Mouse (Mus musculus): ENCODE measurements around the gene Dact1.

The Dact1 gene

DNA sequence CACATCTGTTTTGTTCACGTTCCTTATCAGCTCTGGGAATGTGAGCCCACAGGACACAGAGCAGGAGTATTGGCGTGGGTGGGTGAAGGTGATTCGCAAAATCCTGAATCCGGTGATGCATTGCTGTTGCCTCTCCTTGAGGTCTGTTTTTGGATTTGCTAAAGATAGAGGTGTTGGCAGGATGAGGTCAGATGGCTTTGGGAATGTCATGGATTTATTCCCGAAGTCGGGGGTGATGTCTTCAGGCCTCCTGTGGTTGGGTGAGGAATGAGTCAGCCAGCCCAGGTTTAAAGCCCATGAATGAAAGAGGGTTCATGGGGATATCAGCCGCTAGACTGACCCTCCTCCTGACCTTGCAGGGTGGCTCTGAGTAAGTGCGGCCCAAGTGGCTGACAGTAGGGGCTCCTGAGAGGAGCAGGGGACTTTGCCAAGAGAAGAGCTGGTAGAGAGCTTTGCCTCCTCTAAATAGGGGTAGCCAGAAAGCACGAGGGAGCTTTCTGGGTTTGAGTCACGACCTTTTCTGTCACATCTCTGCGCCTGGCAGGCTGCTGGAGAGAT is 27.4 kb downstream of the Dact1 start:
- no peak for DNase-seq (ENCODE audit: extremely low read depth, low read depth, low spot score)

- DNase-seq (ENCODE audit: extremely low read depth, low read depth, low spot score) = no peak
Observed at GRCm38 (mm10) chr12:71337896-71338463, 28.3 kb downstream of the Dact1 start.

DNA sequence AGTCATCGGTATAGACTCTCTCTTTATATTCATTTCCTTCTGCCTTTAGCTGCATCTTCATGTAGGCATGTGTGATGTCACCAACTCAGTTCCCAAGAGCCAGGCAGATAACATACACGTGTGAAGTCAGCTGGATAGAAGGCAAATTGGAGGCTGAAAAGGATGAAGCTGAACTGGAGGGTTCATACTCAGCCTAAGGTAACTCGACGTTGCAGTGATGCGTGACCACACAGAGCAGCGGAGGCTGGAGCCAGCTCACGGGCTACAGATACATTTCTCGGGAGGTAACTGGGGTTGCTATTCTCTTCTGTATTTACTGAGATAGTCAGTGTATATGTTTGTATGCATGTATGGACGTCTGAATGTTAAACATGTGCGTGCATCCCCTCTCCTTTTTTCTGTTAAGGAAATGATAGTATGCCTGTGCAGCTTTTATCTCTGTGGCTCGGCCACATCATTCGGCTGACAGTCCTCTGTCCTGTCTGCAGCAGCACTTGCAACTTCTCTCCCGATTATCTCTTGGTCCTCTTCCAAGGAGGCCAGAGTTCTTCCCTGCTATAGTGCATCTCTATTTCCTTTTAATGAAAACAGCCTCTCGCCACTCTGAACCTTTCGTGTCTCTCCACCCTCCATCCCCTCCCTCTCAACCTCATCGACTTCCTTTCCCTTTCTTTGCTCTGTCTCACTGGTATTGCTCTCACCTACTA is 29.6 kb downstream of the Dact1 start:
- no peak for DNase-seq (ENCODE audit: extremely low read depth, low read depth, low spot score)

GRCm38 (mm10) chr12:71342397-71342796 is 32.7 kb downstream of the Dact1 start:
- DNase-seq (ENCODE audit: extremely low read depth, low read depth, low spot score) = no peak

- no peak for DNase-seq (ENCODE audit: extremely low read depth, low read depth, low spot score)
Observed at GRCm38 (mm10) chr12:71345471-71345870, 35.8 kb downstream of the Dact1 start.

DNA sequence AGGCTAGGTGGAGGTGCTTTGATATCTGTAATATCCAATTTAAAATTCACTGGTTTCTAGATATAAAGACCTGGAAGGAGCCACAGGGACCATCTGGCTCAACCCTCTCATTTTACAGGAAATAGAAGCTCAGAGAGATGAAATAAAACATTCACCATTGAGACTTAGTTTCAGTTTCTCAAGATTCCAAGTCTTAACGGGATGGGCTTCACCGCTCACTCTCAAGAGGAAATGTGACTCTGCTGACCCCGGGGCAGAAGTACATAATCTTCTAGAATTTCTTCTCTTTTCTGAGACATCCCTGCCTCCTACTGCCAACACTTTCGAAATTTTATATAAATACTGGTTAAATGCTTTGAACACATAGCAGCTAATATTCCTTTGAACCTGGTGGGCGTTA is 36.4 kb downstream of the Dact1 start:
- no peak for DNase-seq (ENCODE audit: extremely low read depth, low read depth, low spot score)

GRCm38 (mm10) chr12:71348401-71348896 is 38.8 kb downstream of the Dact1 start:
- no peak for DNase-seq (ENCODE audit: extremely low read depth, low read depth, low spot score)

DNA sequence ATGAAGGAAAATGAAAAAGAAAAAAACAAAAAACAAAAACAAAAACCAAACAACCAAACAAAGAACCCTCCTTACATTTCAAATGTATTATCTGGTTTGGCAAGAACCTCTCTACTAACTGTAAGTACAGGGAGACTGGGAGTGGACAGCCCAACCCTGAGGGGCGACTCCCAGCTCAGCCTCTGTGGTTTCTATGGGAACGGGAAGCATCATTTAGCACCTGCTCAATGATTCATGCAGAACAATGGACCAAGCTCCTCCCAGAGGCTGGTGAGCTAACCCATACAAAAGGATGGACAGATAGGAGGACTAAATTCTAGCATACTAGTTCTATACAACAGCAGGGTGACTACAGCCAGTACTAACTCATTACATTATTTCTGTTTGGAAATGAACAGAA is 40.4 kb downstream of the Dact1 start:
- DNase-seq (ENCODE audit: extremely low read depth, low read depth, low spot score) = no peak

- no peak for DNase-seq (ENCODE audit: extremely low read depth, low read depth, low spot score)
Observed at GRCm38 (mm10) chr12:71354656-71355055, 45.0 kb downstream of the Dact1 start.

GRCm38 (mm10) chr12:71355092-71355491 is 45.4 kb downstream of the Dact1 start:
- DNase-seq (ENCODE audit: extremely low read depth, low read depth, low spot score) = no peak

DNA sequence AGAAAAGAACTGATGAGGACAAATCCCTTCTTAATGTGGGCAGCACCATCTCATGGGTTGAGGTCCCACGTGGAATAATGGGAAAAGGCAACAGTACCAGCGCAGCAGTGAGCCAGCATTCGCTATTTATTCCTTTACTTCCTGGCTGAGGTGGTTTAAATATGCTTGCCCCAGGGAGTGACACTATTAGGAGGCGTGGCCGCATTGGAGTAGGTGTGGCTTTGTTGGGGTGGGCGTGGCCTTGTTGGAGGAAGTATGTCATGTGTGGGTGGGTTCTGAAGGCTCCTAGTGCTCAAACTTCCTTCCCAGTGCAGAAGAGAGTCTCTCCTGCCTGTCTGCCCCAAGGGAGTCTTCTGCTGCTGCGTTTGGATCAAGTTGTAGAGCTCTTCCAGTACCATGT is 51.9 kb downstream of the Dact1 start:
- DNase-seq (ENCODE audit: extremely low read depth, low read depth, low spot score) = no peak

DNA sequence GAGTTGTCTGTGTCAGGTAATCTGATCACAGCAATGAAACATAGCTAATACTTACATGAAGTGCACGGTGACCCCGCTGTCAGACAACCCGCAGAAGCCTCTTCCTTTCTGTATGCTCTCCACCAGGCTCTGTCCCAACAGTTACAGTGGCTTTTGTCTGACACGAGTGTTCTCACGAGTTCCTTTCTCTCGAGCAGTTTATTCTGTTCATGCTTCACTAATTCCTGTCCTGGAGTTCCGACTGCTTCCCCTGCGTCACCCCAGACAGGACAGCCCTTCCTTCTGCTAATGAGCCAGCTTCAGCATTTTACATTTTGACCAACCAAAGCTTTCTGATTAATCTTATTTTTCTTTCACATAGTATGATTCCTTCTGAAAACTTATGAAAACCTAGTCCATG is 52.7 kb downstream of the Dact1 start:
- DNase-seq (ENCODE audit: extremely low read depth, low read depth, low spot score) = no peak

DNA sequence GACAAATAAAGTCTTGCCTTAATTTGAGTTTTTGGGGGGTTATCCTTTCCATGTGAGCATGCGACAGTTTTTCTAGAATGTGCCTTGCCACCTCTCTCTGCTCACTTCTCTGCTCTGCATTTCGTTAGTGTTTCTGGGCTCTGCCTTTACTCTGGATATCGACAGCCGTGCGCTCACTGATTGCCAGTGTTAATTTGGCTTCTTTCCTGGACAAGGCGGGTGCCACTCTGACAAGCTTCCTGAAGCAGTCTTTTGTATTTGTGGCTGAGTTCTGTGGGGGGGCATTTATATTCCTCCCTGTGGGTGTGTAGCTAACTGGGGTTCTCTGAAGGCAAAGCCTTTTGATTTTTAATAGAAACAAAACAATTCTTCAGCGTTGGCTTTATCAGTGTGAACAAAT is 54.4 kb downstream of the Dact1 start:
- DNase-seq (ENCODE audit: extremely low read depth, low read depth, low spot score) = no peak

DNA sequence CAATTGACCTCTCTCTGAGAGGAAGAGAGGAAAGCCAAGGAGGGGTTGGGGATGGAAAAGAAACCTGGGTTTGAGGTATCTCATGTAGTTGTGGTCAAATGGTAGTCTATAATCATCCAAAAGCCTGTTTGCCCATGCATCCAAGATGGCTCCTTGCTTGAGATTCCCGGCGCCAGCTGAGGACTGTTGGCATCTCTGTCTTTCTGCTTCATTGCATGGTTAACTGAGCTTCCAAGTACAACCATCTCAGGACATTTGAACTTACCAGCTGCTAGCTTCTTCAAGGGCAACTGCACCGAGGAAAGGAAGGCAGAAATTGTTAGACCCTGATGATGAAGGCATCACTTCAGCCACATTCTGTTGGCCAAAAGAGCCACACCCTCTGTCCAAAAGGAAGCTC is 54.8 kb downstream of the Dact1 start:
- no peak for DNase-seq (ENCODE audit: extremely low read depth, low read depth, low spot score)

DNA sequence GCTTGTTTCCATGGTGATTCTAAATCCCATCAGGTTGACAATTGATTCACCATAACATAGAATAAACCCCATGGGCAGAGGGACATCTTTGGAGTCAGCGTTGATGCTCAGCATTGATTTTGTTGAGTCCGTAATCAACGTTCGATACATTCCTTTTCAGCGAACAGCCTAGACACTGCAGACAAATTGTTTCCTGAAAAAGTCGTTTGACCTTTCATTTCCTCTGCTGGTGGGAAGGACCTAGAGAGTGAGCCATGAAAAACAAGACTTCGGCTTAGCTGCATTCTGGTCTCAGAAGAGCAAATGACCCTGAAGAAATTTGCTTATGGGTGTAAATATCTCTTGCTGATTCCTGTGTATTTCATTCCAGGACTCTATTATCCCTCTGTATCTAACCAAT is 55.5 kb downstream of the Dact1 start:
- DNase-seq (ENCODE audit: extremely low read depth, low read depth, low spot score) = no peak

DNA sequence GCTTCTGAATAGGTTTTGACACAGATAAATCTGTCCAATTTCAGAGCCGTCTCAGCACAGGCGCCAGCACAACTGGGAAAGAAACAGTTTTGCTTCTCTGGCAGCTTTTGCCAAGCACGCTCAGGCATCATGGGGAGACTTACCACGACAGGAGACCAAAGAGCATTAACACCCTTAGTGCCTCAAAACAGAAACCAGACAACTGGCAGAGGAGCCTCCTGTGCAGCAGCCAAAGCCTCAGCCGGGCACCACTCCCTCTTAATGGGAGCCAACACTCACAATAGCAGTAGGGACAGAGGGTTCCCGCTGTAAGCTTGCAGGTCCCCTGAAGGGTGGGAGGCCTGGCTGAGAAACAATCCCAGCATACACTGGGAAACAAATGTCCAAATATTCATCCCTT is 56.5 kb downstream of the Dact1 start:
- DNase-seq (ENCODE audit: extremely low read depth, low read depth, low spot score) = no peak

DNA sequence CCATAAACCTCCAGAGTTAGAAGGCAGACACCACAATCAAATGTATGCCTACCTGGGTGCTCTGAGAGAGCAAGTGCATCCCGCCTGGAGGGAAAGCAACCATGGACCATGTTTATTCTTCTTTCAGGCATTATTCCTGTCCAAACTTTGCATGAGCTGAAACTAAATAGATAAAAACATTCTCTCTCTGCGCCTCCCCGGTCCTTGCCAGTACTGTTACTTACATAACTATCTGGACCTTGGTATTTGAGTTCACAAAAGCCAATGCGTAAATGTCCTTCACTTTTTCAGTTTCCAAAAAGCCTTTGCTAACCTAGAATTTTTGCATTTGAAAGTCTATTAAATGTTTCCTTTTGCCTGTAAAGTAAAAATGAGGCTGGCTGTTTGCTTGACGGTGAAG is 58.9 kb downstream of the Dact1 start:
- no peak for DNase-seq (ENCODE audit: extremely low read depth, low read depth, low spot score)

Data from fat pad, adult 2 months (tissue).